Mouse (Mus musculus) urinary bladder, adult 18-20 months (tissue): Measurements from ENCODE around the gene Foxred2.

Experiments
- DNase-seq, 2 experiments: peaks; one replicate each; pipeline ENCODE4 v3.0.0; 2022; ENCODE audit warnings: low spot score in 2 of 2, mixed read lengths in 2 of 2

The Foxred2 gene

GRCm38 (mm10) chr15:77949061-77949460 is 7.5 kb downstream of the Foxred2 start:
- no peak for DNase-seq

- peak in 1 of 2 experiments; percentile 29 for DNase-seq
Observed at GRCm38 (mm10) chr15:77945711-77946110, 10.8 kb downstream of the Foxred2 start.

- DNase-seq: no peak
Observed at GRCm38 (mm10) chr15:77941563-77941962, 15.0 kb downstream of the Foxred2 start.

- no peak for DNase-seq
Observed at GRCm38 (mm10) chr15:77938516-77938915, 18.0 kb downstream of the Foxred2 start.

GRCm38 (mm10) chr15:77935673-77936375 is 20.7 kb downstream of the Foxred2 start:
- DNase-seq: no peak

- no peak for DNase-seq
Observed at GRCm38 (mm10) chr15:77934968-77935367, 21.6 kb downstream of the Foxred2 start.

GRCm38 (mm10) chr15:77934326-77934725 is 22.2 kb downstream of the Foxred2 start:
- DNase-seq: no peak

- peak; percentile 94 to 100 for DNase-seq
Observed at GRCm38 (mm10) chr15:77933770-77934169, 22.8 kb downstream of the Foxred2 start.

GRCm38 (mm10) chr15:77933222-77933621 is 23.3 kb downstream of the Foxred2 start:
- no peak for DNase-seq

- DNase-seq: no peak
Observed at GRCm38 (mm10) chr15:77931689-77932016, 24.9 kb downstream of the Foxred2 start.

GRCm38 (mm10) chr15:77930986-77931688 is 25.4 kb downstream of the Foxred2 start:
- DNase-seq: no peak

GRCm38 (mm10) chr15:77929804-77930203 is 26.7 kb downstream of the Foxred2 start:
- DNase-seq: no peak

- DNase-seq: peak; percentile 79 to 97
Observed at GRCm38 (mm10) chr15:77928673-77929331, 27.7 kb downstream of the Foxred2 start, which contains the start of gene Txn2. Gene Txn2 (minus strand): TSS chr15:77929006.

GRCm38 (mm10) chr15:77928091-77928490 is 28.4 kb downstream of the Foxred2 start:
- no peak for DNase-seq

GRCm38 (mm10) chr15:77926921-77927320 is 29.6 kb downstream of the Foxred2 start:
- DNase-seq: no peak

GRCm38 (mm10) chr15:77925195-77925594 is 31.3 kb downstream of the Foxred2 start:
- no peak for DNase-seq

GRCm38 (mm10) chr15:77923267-77924035 is 33.1 kb downstream of the Foxred2 start:
- DNase-seq: no peak

- no peak for DNase-seq
Observed at GRCm38 (mm10) chr15:77922710-77923109, 33.8 kb downstream of the Foxred2 start.

- no peak for DNase-seq
Observed at GRCm38 (mm10) chr15:77921636-77922035, 34.9 kb downstream of the Foxred2 start.

GRCm38 (mm10) chr15:77920511-77921462 is 35.7 kb downstream of the Foxred2 start:
- DNase-seq: no peak

- DNase-seq: no peak
Observed at GRCm38 (mm10) chr15:77919441-77919840, 37.1 kb downstream of the Foxred2 start.
